Mouse (Mus musculus): ENCODE data around the gene Agtrap. TPM values are rescaled to one million over a fixed set of nuclear protein-coding genes. Genes with fewer than 3 reads are reported as not detected.
A peak's percentile ranks its signal among the peaks of the same experiment; 100 is the strongest.
"Not testable (repeated sequence)": the region's sequence is repeated elsewhere in the genome, so short reads cannot be mapped to it uniquely, and the experiment has no call there.

Agtrap gene
- total RNA-seq, 2 experiments from 2014 or later = 3.6 to 4.3 TPM

GRCm38 (mm10) chr4:148057661-148058209 lies 30.1 kb downstream of the Agtrap start:
- peak in 1 of 2 experiments; percentile 25 for DNase-seq (ENCODE audit: extremely low spot score in 1 of 2, low spot score in 2 of 2)
- intact Hi-C loops (cut with DNase I) = no loop called here

GRCm38 (mm10) chr4:148056801-148057200 lies 31.0 kb downstream of the Agtrap start:
- DNase-seq (ENCODE audit: extremely low spot score in 1 of 2, low spot score in 2 of 2) = peak in 1 of 2 experiments; percentile 28
- intact Hi-C loops (cut with DNase I) = no loop called here

- intact Hi-C loops (cut with DNase I) = no loop called here
- DNase-seq (ENCODE audit: extremely low spot score in 1 of 2, low spot score in 2 of 2) = peak in 1 of 2 experiments; percentile 19
These were observed 31.6 kb downstream of the Agtrap start for GRCm38 (mm10) chr4:148056246-148056645.

GRCm38 (mm10) chr4:148054961-148055695 lies 32.7 kb downstream of the Agtrap start:
- DNase-seq (ENCODE audit: extremely low spot score in 1 of 2, low spot score in 2 of 2) = peak in 1 of 2 experiments; percentile 22
- intact Hi-C loops (cut with DNase I) = no loop called here

- peak; percentile 52 to 62 for DNase-seq (ENCODE audit: extremely low spot score in 1 of 2, low spot score in 2 of 2)
- intact Hi-C loops (cut with DNase I) = no loop called here
These were observed 34.4 kb downstream of the Agtrap start for GRCm38 (mm10) chr4:148053417-148053920.

GRCm38 (mm10) chr4:148052976-148053375 lies 34.9 kb downstream of the Agtrap start:
- intact Hi-C loops (cut with DNase I) = no loop called here

GRCm38 (mm10) chr4:148051886-148052285 lies 35.9 kb downstream of the Agtrap start:
- no peak for DNase-seq (ENCODE audit: extremely low spot score in 1 of 2, low spot score in 2 of 2)
- intact Hi-C loops (cut with DNase I) = no loop called here

More at GRCm38 (mm10) chr4:148052976-148053375, 34.9 kb downstream of the Agtrap start:
- DNase-seq (ENCODE audit: extremely low spot score in 1 of 2, low spot score in 2 of 2) = no peak

GRCm38 (mm10) chr4:148051046-148051776 lies 36.6 kb downstream of the Agtrap start:
- DNase-seq (ENCODE audit: extremely low spot score in 1 of 2, low spot score in 2 of 2) = peak in 1 of 2 experiments; percentile 46
- intact Hi-C loops (cut with DNase I) = no loop called here

GRCm38 (mm10) chr4:148050396-148050914 lies 37.4 kb downstream of the Agtrap start:
- DNase-seq (ENCODE audit: extremely low spot score in 1 of 2, low spot score in 2 of 2); intact Hi-C loops (cut with DNase I): not testable (repeated sequence)

- DNase-seq (ENCODE audit: extremely low spot score in 1 of 2, low spot score in 2 of 2) = no peak
- intact Hi-C loops (cut with DNase I) = no loop called here
These were observed 41.3 kb downstream of the Agtrap start for GRCm38 (mm10) chr4:148046450-148047031.

GRCm38 (mm10) chr4:148044113-148044512 lies 43.7 kb downstream of the Agtrap start:
- intact Hi-C loops (cut with DNase I) = no loop called here

GRCm38 (mm10) chr4:148043327-148043726 lies 44.5 kb downstream of the Agtrap start:
- intact Hi-C loops (cut with DNase I); DNase-seq (ENCODE audit: extremely low spot score in 1 of 2, low spot score in 2 of 2): not testable (repeated sequence)

More at GRCm38 (mm10) chr4:148044113-148044512, 43.7 kb downstream of the Agtrap start:
- no peak for DNase-seq (ENCODE audit: extremely low spot score in 1 of 2, low spot score in 2 of 2)

- intact Hi-C loops (cut with DNase I) = no loop called here
- peak; percentile 42 to 43 for DNase-seq (ENCODE audit: extremely low spot score in 1 of 2, low spot score in 2 of 2)
These were observed 46.1 kb downstream of the Agtrap start for GRCm38 (mm10) chr4:148041611-148042191.

GRCm38 (mm10) chr4:148040933-148041610 lies 46.8 kb downstream of the Agtrap start:
- peak; percentile 24 to 85 for DNase-seq (ENCODE audit: extremely low spot score in 1 of 2, low spot score in 2 of 2)
- intact Hi-C loops (cut with DNase I) = no loop called here

GRCm38 (mm10) chr4:148040029-148040830 lies 47.6 kb downstream of the Agtrap start:
- no peak for DNase-seq (ENCODE audit: extremely low spot score in 1 of 2, low spot score in 2 of 2)
- intact Hi-C loops (cut with DNase I) = no loop called here

- DNase-seq (ENCODE audit: extremely low spot score in 1 of 2, low spot score in 2 of 2) = no peak
- intact Hi-C loops (cut with DNase I) = no loop called here
These were observed 48.4 kb downstream of the Agtrap start for GRCm38 (mm10) chr4:148039254-148040028.

All from left cerebral cortex, postnatal 10 days (tissue).